Mouse (Mus musculus) CH12.LX (cell line): ENCODE results near the gene Lmtk2. TPM values are rescaled to one million over a fixed set of nuclear protein-coding genes. Genes with fewer than 3 reads are reported as not detected.

Experiments used
- DNase-seq: peaks from one replicate; pipeline ENCODE4 v3.0.0-alpha.2; 2013; ENCODE audit errors: extremely low read depth
- H3K27ac ChIP-seq: 2 replicates; pipeline ENCODE4 v1.5.1; 2012; ENCODE audit warnings: low read depth, mild to moderate bottlenecking, control low read depth, moderate library complexity; ENCODE audit not compliant: insufficient read depth
- H3K27me3 ChIP-seq: replicated peaks from 2 replicates; pipeline ENCODE3; 2012; ENCODE audit warnings: inconsistent platforms
- H3K36me3 ChIP-seq, 2 experiments: replicated peaks in 1 of 2; 2 replicates each; pipeline versions ENCODE3 to v1.6.1; 2012; ENCODE audit warnings: inconsistent platforms in 1 of 2, low read length in 1 of 2, mild to moderate bottlenecking in 1 of 2, mixed read lengths in 1 of 2, moderate library complexity in 1 of 2; ENCODE audit not compliant: control insufficient read depth in 1 of 2, insufficient read depth in 1 of 2
- H3K4me1 ChIP-seq, 2 experiments: 2 replicates each; pipeline ENCODE4 v1.6.1; 2012; ENCODE audit warnings: inconsistent platforms in 1 of 2, moderate library complexity in 1 of 2; ENCODE audit not compliant: insufficient read depth in 2 of 2, control insufficient read depth in 1 of 2
- H3K4me2 ChIP-seq: 2 replicates; pipeline ENCODE4 v1.6.1; 2012; ENCODE audit warnings: low read depth, mild to moderate bottlenecking, control low read depth; ENCODE audit not compliant: poor library complexity, insufficient read depth, severe bottlenecking
- H3K4me3 ChIP-seq, 3 experiments: fragments of 150-350 bp in 1 of 3; sonication (generic) in 1 of 3; replicated peaks in 1 of 3; 2 replicates each; pipeline versions ENCODE3 to v1.5.1; 2011 to 2012; ENCODE audit warnings: low read depth in 2 of 3, low read length in 2 of 3, mild to moderate bottlenecking in 2 of 3, moderate library complexity in 2 of 3, control low read depth in 1 of 3, improper control_type of control experiment in 1 of 3, inconsistent platforms in 1 of 3, mixed read lengths in 1 of 3; ENCODE audit not compliant: poor library complexity in 1 of 3
- H3K79me2 ChIP-seq: replicated peaks from 2 replicates; pipeline ENCODE4 v1.6.1; 2012; ENCODE audit warnings: mild to moderate bottlenecking, moderate library complexity; ENCODE audit not compliant: control insufficient read depth, poor library complexity, insufficient read depth, severe bottlenecking; ENCODE audit errors: extremely low read depth
- H3K9ac ChIP-seq: 2 replicates; pipeline ENCODE4 v1.6.1; 2012; ENCODE audit warnings: low read depth, mild to moderate bottlenecking, control low read depth, moderate library complexity; ENCODE audit not compliant: insufficient read depth
- H3K9me3 ChIP-seq: replicated peaks from 2 replicates; pipeline ENCODE3; 2012; ENCODE audit warnings: low read length, inconsistent platforms, mixed read lengths
- BHLHE40 ChIP-seq: IDR thresholded peaks from 2 replicates; pipeline ENCODE4 v1.6.1; 2011; ENCODE audit warnings: mild to moderate bottlenecking, low read depth, low read length, improper control_type of control experiment
- CHD1 ChIP-seq: IDR thresholded peaks from 2 replicates; pipeline ENCODE4 v1.6.1; 2012; ENCODE audit warnings: low read depth, low read length, improper control_type of control experiment, inconsistent platforms
- CHD2 ChIP-seq: IDR thresholded peaks from 2 replicates; pipeline ENCODE4 v1.6.1; 2011; ENCODE audit warnings: low read length, improper control_type of control experiment
- CTCF ChIP-seq, 2 experiments: IDR thresholded peaks in 1 of 2; conservative IDR thresholded peaks in 1 of 2; 2 replicates each; pipeline ENCODE4 v1.5.1; 2011 to 2012; ENCODE audit warnings: low read depth in 2 of 2, low read length in 2 of 2, improper control_type of control experiment in 1 of 2, inconsistent platforms in 1 of 2, mild to moderate bottlenecking in 1 of 2, moderate library complexity in 1 of 2
- E2F4 ChIP-seq: IDR thresholded peaks from 2 replicates; pipeline ENCODE4 v1.6.1; 2011; ENCODE audit warnings: low read depth, low read length, improper control_type of control experiment; ENCODE audit not compliant: insufficient replicate concordance
- ELF1 ChIP-seq: IDR thresholded peaks from 2 replicates; pipeline ENCODE4 v1.6.1; 2014; ENCODE audit warnings: low read depth, mild to moderate bottlenecking, inconsistent platforms, low read length, improper control_type of control experiment
- EP300 ChIP-seq: IDR thresholded peaks from 2 replicates; pipeline ENCODE4 v1.6.1; 2011; ENCODE audit warnings: low read length, improper control_type of control experiment
- GABPA ChIP-seq: IDR thresholded peaks from 2 replicates; pipeline ENCODE4 v1.6.1; 2012; ENCODE audit warnings: low read depth, low read length, improper control_type of control experiment, inconsistent platforms; ENCODE audit not compliant: insufficient replicate concordance
- HCFC1 ChIP-seq: IDR thresholded peaks from 2 replicates; pipeline ENCODE4 v1.6.1; 2012; ENCODE audit warnings: low read depth, mild to moderate bottlenecking, inconsistent platforms, low read length, improper control_type of control experiment
- MAFK ChIP-seq: IDR thresholded peaks from 2 replicates; pipeline ENCODE4 v1.6.1; 2011; ENCODE audit warnings: low read length, improper control_type of control experiment; ENCODE audit not compliant: insufficient replicate concordance
- MAX ChIP-seq: IDR thresholded peaks from 2 replicates; pipeline ENCODE4 v1.6.1; 2011; ENCODE audit warnings: low read length, improper control_type of control experiment
- MYC ChIP-seq: IDR thresholded peaks from 2 replicates; pipeline ENCODE4 v1.6.1; 2011; ENCODE audit warnings: low read depth, mild to moderate bottlenecking, improper control_type of control experiment, low read length
- NRF1 ChIP-seq: IDR thresholded peaks from 2 replicates; pipeline ENCODE4 v1.6.1; 2014; ENCODE audit warnings: low read depth, mild to moderate bottlenecking, inconsistent platforms, low read length, improper control_type of control experiment, moderate library complexity
- POLR2A ChIP-seq: IDR thresholded peaks from 2 replicates; pipeline ENCODE4 v1.6.1; 2011; ENCODE audit warnings: low read depth, mild to moderate bottlenecking, improper control_type of control experiment, low read length
- POLR2AphosphoS2 ChIP-seq: IDR thresholded peaks from 2 replicates; pipeline ENCODE4 v1.6.1; 2011; ENCODE audit warnings: low read depth, low read length, improper control_type of control experiment
- RAD21 ChIP-seq: IDR thresholded peaks from 2 replicates; pipeline ENCODE4 v1.6.1; 2011; ENCODE audit warnings: low read depth, mild to moderate bottlenecking, low read length, improper control_type of control experiment, moderate library complexity
- RCOR1 ChIP-seq: conservative IDR thresholded peaks from 2 replicates; pipeline ENCODE4 v1.6.1; 2012; ENCODE audit warnings: low read depth, mild to moderate bottlenecking, inconsistent platforms, low read length, improper control_type of control experiment
- SIN3A ChIP-seq: IDR thresholded peaks from 2 replicates; pipeline ENCODE4 v1.6.1; 2012; ENCODE audit warnings: low read length, improper control_type of control experiment, inconsistent platforms
- SMC3 ChIP-seq: IDR thresholded peaks from 2 replicates; pipeline ENCODE4 v1.6.1; 2011; ENCODE audit warnings: low read depth, low read length, improper control_type of control experiment
- USF1 ChIP-seq: IDR thresholded peaks from 2 replicates; pipeline ENCODE4 v1.6.1; 2014; ENCODE audit warnings: low read depth, mild to moderate bottlenecking, inconsistent platforms, low read length, improper control_type of control experiment
- USF2 ChIP-seq: conservative IDR thresholded peaks from 2 replicates; pipeline ENCODE4 v1.6.1; 2011; ENCODE audit warnings: low read depth, low read length, improper control_type of control experiment
- ZC3H11A ChIP-seq: IDR thresholded peaks from 2 replicates; pipeline ENCODE4 v1.6.1; 2012; ENCODE audit warnings: low read depth, mild to moderate bottlenecking, inconsistent platforms, low read length, improper control_type of control experiment
- ZKSCAN1 ChIP-seq: IDR thresholded peaks from 2 replicates; pipeline ENCODE4 v1.6.1; 2012; ENCODE audit warnings: low read depth, inconsistent platforms, low read length, improper control_type of control experiment, borderline replicate concordance
- dilution Hi-C: fragments of 300-500 bp; cut with MboI; formaldehyde crosslinking; loops from 2 replicates; pipeline ENCODE4 v1.14.3; 2020; ENCODE audit warnings: low sequenced_read_pairs; ENCODE audit not compliant: extremely low pct_unique_long_range_greater_than_20kb, extremely low pct_ligation_motif_present
- in situ Hi-C: fragments of 300-500 bp; cut with MboI; formaldehyde crosslinking; loops from 3 replicates; pipeline ENCODE4 v1.14.3; 2019; ENCODE audit warnings: low sequenced_read_pairs, low pct_ligation_motif_present, low pct_unique_long_range_greater_than_20kb, mixed read lengths
- polyA plus RNA-seq: library from polyadenylated mRNA; unstranded; fragments of >175 nt; gene quantifications from 2 replicates; pipeline ENCODE4 v1.2.1, GENCODE M21; 2012; ENCODE audit warnings: low read depth; ENCODE audit not compliant: insufficient read length
- total RNA-seq, 2 experiments: library from RNA; depleted of rRNA; stranded (reverse); fragments of 300-350 nt in 1 of 2; fragments of >200 nt in 1 of 2; gene quantifications; 2 replicates each; pipeline ENCODE4 v1.2.3; 2012 to 2014

Gene Lmtk2
- total and polyA plus RNA-seq, 3 experiments = 5.1 to 10.1 (median 5.7) TPM

DNA sequence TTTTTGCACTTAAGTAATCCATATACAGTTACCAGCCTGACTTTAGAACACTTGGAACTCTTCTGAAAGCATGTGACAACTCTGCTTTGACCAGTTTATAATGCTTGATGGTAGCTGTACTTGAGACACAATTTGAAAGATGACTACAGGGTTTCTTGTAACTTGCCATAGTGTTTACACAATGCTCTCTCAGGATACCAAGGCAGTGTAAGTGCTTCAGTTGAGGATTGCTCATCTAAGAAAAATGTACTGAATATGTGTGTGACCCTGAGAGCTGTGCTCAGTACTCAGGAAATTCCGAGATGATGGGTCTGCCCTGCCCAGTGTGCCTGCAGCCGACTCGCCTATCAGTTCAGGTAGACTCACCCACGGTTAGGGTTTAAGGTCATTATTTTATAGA lies 51.0 kb downstream of the Lmtk2 start:
- Histone ChIP-seq H3K79me2 (no peaks in the 10 kb centered on the region), H3K9me3 (no peaks in the 10 kb centered on the region), H3K27me3 (no peaks in the 10 kb centered on the region), H3K4me1 (no peaks in the 10 kb centered on the region), H3K4me3 (no peak overlapping the region), H3K4me2 (no peak overlapping the region), H3K9ac (no peak overlapping the region), H3K36me3 (peaks cover 33 to 77% of the 10 kb centered on the region in 2 experiments), H3K27ac (no peak overlapping the region)
- in situ Hi-C loops (no loop called here), dilution Hi-C loops (no loop called here)
- no peak for TF ChIP-seq BHLHE40
- TF ChIP-seq, all 38 proteins: peak for 0
- no peak for DNase-seq

DNA sequence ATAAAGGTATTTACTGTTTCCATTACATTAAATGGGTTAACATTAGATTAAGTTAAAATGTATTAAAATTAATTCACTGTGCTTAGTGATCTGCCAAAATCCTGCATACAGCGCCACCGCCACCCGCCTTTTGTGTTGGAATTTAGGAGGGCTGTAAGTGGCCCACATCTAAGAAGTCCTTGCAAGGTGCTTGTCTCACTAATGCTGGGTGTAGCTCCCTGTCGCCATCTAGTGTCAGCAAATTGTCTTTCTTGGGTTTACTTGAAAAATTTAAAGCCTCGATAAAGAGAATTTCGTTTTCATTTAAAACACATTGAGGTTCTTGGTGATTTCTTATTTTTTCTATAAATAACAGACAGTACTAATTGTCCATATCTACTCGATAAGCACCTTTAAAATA lies 54.3 kb downstream of the Lmtk2 start:
- H3K79me2 ChIP-seq = no peaks in the 10 kb centered on the region
- H3K9ac ChIP-seq = no peak overlapping the region
- H3K36me3 ChIP-seq = peaks cover 28 to 81% of the 10 kb centered on the region in 2 experiments
- H3K27ac ChIP-seq = no peak overlapping the region
- no peak for TF ChIP-seq ELF1
- TF ChIP-seq CTCF (conservative IDR thresholded peaks at IDR 0.05 in 1 of 2, IDR thresholded peaks at IDR 0.05 in 1 of 2; ENCODE audit: low read depth in 2 of 2, low read length in 2 of 2) = peak in 1 of 2 experiments; percentile 87; a peak in 2 of 4 replicates
- TF ChIP-seq ZC3H11A = 0 out of 2 replicates have a peak, but pooled peaks have one; percentile 22
- TF ChIP-seq SMC3 = peak; percentile 83
- TF ChIP-seq NRF1 = no peak
- no peak for TF ChIP-seq RCOR1
- no peak for TF ChIP-seq BHLHE40
- TF ChIP-seq MAFK = no peak
- no peak for TF ChIP-seq MAX
- no peak for TF ChIP-seq GABPA
- peak; percentile 88 for TF ChIP-seq RAD21
- TF ChIP-seq HCFC1 = no peak
- dilution Hi-C loops = no loop called here
- H3K4me3 ChIP-seq = no peak overlapping the region
- in situ Hi-C loops = no loop called here
- H3K9me3 ChIP-seq = no peaks in the 10 kb centered on the region
- H3K27me3 ChIP-seq = no peaks in the 10 kb centered on the region
- H3K4me1 ChIP-seq = peaks cover 0 to under 1% of the 10 kb centered on the region in 2 experiments; a peak in 1 of 4 replicates
- no peak overlapping the region for H3K4me2 ChIP-seq
- DNase-seq = peak; percentile 73

DNA sequence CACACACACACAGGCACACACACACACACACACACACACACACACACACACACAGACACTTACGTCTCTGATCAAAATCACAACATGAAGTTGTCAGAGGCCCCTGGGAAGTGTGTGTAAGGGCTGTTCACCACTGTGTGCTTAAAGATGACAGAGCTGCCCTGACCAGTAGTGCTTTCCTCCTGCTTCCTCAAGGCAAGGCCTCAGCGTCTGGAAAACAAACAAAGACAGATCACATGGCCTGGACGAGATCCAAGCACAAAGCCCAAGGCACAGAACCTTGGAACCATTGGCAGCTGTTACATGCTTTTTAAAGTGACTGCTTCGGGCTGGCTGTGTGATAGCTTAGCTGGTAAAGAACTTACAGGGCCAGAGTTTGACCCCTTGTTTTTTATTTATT lies 58.4 kb downstream of the Lmtk2 start:
- dilution Hi-C loops (no loop called here), in situ Hi-C loops (loop anchor here (5.0 kb wide), 1 partner anchor 116 kb away; no protein-coding TSS in a partner anchor)
- H3K4me1 ChIP-seq = peaks cover 0 to 3% of the 10 kb centered on the region in 2 experiments; a peak in 1 of 4 replicates
- H3K9ac ChIP-seq = no peak overlapping the region
- H3K4me2 ChIP-seq = no peak overlapping the region
- no peak overlapping the region for H3K4me3 ChIP-seq
- H3K27me3 ChIP-seq = no peaks in the 10 kb centered on the region
- TF ChIP-seq USF1 = no peak
- no peak for TF ChIP-seq BHLHE40
- no peak for TF ChIP-seq CHD2
- no peak for TF ChIP-seq E2F4
- no peak for TF ChIP-seq USF2
- no peak for TF ChIP-seq MYC
- TF ChIP-seq ZKSCAN1 = no peak
- TF ChIP-seq EP300 = no peak
- no peak for TF ChIP-seq SIN3A
- TF ChIP-seq CHD1 = no peak
- no peak for TF ChIP-seq POLR2A
- no peak for TF ChIP-seq SMC3
- no peak for TF ChIP-seq POLR2AphosphoS2
- peaks cover 19 to 75% of the 10 kb centered on the region in 2 experiments for H3K36me3 ChIP-seq
- no peaks in the 10 kb centered on the region for H3K9me3 ChIP-seq
- H3K27ac ChIP-seq = no peak overlapping the region
- H3K79me2 ChIP-seq = no peaks in the 10 kb centered on the region
- no peak for DNase-seq
